Mouse (Mus musculus): Measurements from ENCODE around the gene Gm45062.

The Gm45062 gene

GRCm38 (mm10) chr6:8352533-8353168, 93.4 kb downstream of the Gm45062 start:
- CTCF ChIA-PET, result no interaction called here

GRCm38 (mm10) chr6:8353461-8353860, 94.2 kb downstream of the Gm45062 start:
- CTCF ChIA-PET, result no interaction called here
- POLR2A ChIA-PET, result interaction anchor here in 2 of 4 experiments (0.8 to 1.2 kb wide), 5 partner anchors 8 to 155 kb away, joined by 3 to 5 read pairs (median 3); no protein-coding TSS in a partner anchor

More at GRCm38 (mm10) chr6:8352533-8353168, 93.4 kb downstream of the Gm45062 start:
- POLR2A ChIA-PET, result interaction anchor here in 2 of 4 experiments (0.6 to 1.2 kb wide), 2 partner anchors 134 to 156 kb away, joined by 3 to 6 read pairs; no protein-coding TSS in a partner anchor

- ChIA-PET POLR2A (interaction anchor here in 2 of 4 experiments (0.6 to 1.5 kb wide), 4 partner anchors 9 to 59 kb away, joined by 3 read pairs; no protein-coding TSS in a partner anchor), CTCF (no interaction called here)
These were observed 95.6 kb downstream of the Gm45062 start for GRCm38 (mm10) chr6:8354846-8355245.

- POLR2A ChIA-PET, result no interaction called here
These were observed 99.0 kb downstream of the Gm45062 start for GRCm38 (mm10) chr6:8358232-8358631.

GRCm38 (mm10) chr6:8358782-8359181, 99.5 kb downstream of the Gm45062 start:
- ChIA-PET CTCF (no interaction called here), POLR2A (interaction anchor here in 1 of 4 experiments (0.6 kb wide), 1 partner anchor 64 kb away, joined by 3 read pairs; no protein-coding TSS in a partner anchor)

More at GRCm38 (mm10) chr6:8358232-8358631, 99.0 kb downstream of the Gm45062 start:
- CTCF ChIA-PET, result no interaction called here

- POLR2A ChIA-PET, result interaction anchor here in 1 of 4 experiments (0.9 kb wide), 1 partner anchor 42 kb away, joined by 3 read pairs; no protein-coding TSS in a partner anchor
- CTCF ChIA-PET, result no interaction called here
These were observed 101.6 kb downstream of the Gm45062 start for GRCm38 (mm10) chr6:8360805-8361204.

GRCm38 (mm10) chr6:8364033-8364756, 104.9 kb downstream of the Gm45062 start:
- CTCF ChIA-PET, result no interaction called here
- POLR2A ChIA-PET, result interaction anchor here in 3 of 4 experiments (0.6 to 1.3 kb wide), 3 partner anchors 10 to 354 kb away, joined by 3 to 5 read pairs (median 4); no protein-coding TSS in a partner anchor

- ChIA-PET POLR2A (interaction anchor here in 3 of 4 experiments (0.6 to 1.3 kb wide), 3 partner anchors 10 to 355 kb away, joined by 3 to 5 read pairs (median 4); no protein-coding TSS in a partner anchor), CTCF (no interaction called here)
These were observed 105.5 kb downstream of the Gm45062 start for GRCm38 (mm10) chr6:8364757-8365150.

GRCm38 (mm10) chr6:8367675-8368074, 108.4 kb downstream of the Gm45062 start:
- ChIA-PET POLR2A (interaction anchor here in 2 of 4 experiments (1.0 to 1.7 kb wide), 2 partner anchors 13 to 14 kb away, joined by 3 to 5 read pairs; no protein-coding TSS in a partner anchor), CTCF (no interaction called here)

- CTCF ChIA-PET, result no interaction called here
- POLR2A ChIA-PET, result interaction anchor here in 2 of 4 experiments (1.0 to 1.7 kb wide), 2 partner anchors 13 to 15 kb away, joined by 3 to 5 read pairs; no protein-coding TSS in a partner anchor
These were observed 109.1 kb downstream of the Gm45062 start for GRCm38 (mm10) chr6:8368198-8368864.

- CTCF ChIA-PET, result no interaction called here
- POLR2A ChIA-PET, result interaction anchor here in 1 of 4 experiments (0.7 to 1.1 kb wide), 2 partner anchors 21 to 115 kb away, joined by 3 read pairs; no protein-coding TSS in a partner anchor
These were observed 111.4 kb downstream of the Gm45062 start for GRCm38 (mm10) chr6:8370624-8371023.

GRCm38 (mm10) chr6:8373051-8373450, 113.8 kb downstream of the Gm45062 start:
- CTCF ChIA-PET, result no interaction called here
- POLR2A ChIA-PET, result no interaction called here

- ChIA-PET CTCF (no interaction called here), POLR2A (no interaction called here)
These were observed 114.6 kb downstream of the Gm45062 start for GRCm38 (mm10) chr6:8373851-8374250.

GRCm38 (mm10) chr6:8374290-8374689, 115.0 kb downstream of the Gm45062 start:
- CTCF ChIA-PET, result no interaction called here
- POLR2A ChIA-PET, result interaction anchor here in 1 of 4 experiments (1.2 kb wide), 1 partner anchor 136 kb away, joined by 3 read pairs; no protein-coding TSS in a partner anchor

GRCm38 (mm10) chr6:8374712-8375111, 115.5 kb downstream of the Gm45062 start:
- CTCF ChIA-PET, result interaction anchor here in 1 of 4 experiments (0.6 kb wide), 1 partner anchor 99 kb away, joined by 3 read pairs; no protein-coding TSS in a partner anchor
- POLR2A ChIA-PET, result interaction anchor here in 1 of 4 experiments (1.2 kb wide), 1 partner anchor 136 kb away, joined by 3 read pairs; no protein-coding TSS in a partner anchor

GRCm38 (mm10) chr6:8376351-8376750, 117.1 kb downstream of the Gm45062 start:
- ChIA-PET POLR2A (no interaction called here), CTCF (no interaction called here)

- CTCF ChIA-PET, result no interaction called here
- POLR2A ChIA-PET, result interaction anchor here in 1 of 4 experiments (0.5 kb wide), 1 partner anchor 28 kb away, joined by 3 read pairs; no protein-coding TSS in a partner anchor
These were observed 118.4 kb downstream of the Gm45062 start for GRCm38 (mm10) chr6:8377667-8378066.

- CTCF ChIA-PET, result no interaction called here
- POLR2A ChIA-PET, result interaction anchor here in 1 of 4 experiments (0.6 kb wide), 1 partner anchor 11 kb away, joined by 3 read pairs; no protein-coding TSS in a partner anchor
These were observed 130.1 kb downstream of the Gm45062 start for GRCm38 (mm10) chr6:8389307-8389706.

- ChIA-PET CTCF (no interaction called here), POLR2A (no interaction called here)
These were observed 131.0 kb downstream of the Gm45062 start for GRCm38 (mm10) chr6:8390296-8390695.

All from embryonic stem cell, embryonic (primary cell).